Mouse (Mus musculus) CH12.LX (cell line): Measurements from ENCODE around the gene Stx16. TPM values are rescaled to one million over a fixed set of nuclear protein-coding genes. Genes with fewer than 3 reads are reported as not detected.

Experiments used
- DNase-seq: peaks from one replicate; pipeline ENCODE4 v3.0.0-alpha.2; 2013; ENCODE audit errors: extremely low read depth
- H3K27ac ChIP-seq: 2 replicates; pipeline ENCODE4 v1.5.1; 2012; ENCODE audit warnings: low read depth, mild to moderate bottlenecking, control low read depth, moderate library complexity; ENCODE audit not compliant: insufficient read depth
- H3K27me3 ChIP-seq: replicated peaks from 2 replicates; pipeline ENCODE3; 2012; ENCODE audit warnings: inconsistent platforms
- H3K36me3 ChIP-seq, 2 experiments: replicated peaks in 1 of 2; 2 replicates each; pipeline versions ENCODE3 to v1.6.1; 2012; ENCODE audit warnings: inconsistent platforms in 1 of 2, low read length in 1 of 2, mild to moderate bottlenecking in 1 of 2, mixed read lengths in 1 of 2, moderate library complexity in 1 of 2; ENCODE audit not compliant: control insufficient read depth in 1 of 2, insufficient read depth in 1 of 2
- H3K4me1 ChIP-seq, 2 experiments: 2 replicates each; pipeline ENCODE4 v1.6.1; 2012; ENCODE audit warnings: inconsistent platforms in 1 of 2, moderate library complexity in 1 of 2; ENCODE audit not compliant: insufficient read depth in 2 of 2, control insufficient read depth in 1 of 2
- H3K4me2 ChIP-seq: 2 replicates; pipeline ENCODE4 v1.6.1; 2012; ENCODE audit warnings: low read depth, mild to moderate bottlenecking, control low read depth; ENCODE audit not compliant: poor library complexity, insufficient read depth, severe bottlenecking
- H3K4me3 ChIP-seq, 3 experiments: fragments of 150-350 bp in 1 of 3; sonication (generic) in 1 of 3; replicated peaks in 1 of 3; 2 replicates each; pipeline versions ENCODE3 to v1.5.1; 2011 to 2012; ENCODE audit warnings: low read depth in 2 of 3, low read length in 2 of 3, mild to moderate bottlenecking in 2 of 3, moderate library complexity in 2 of 3, control low read depth in 1 of 3, improper control_type of control experiment in 1 of 3, inconsistent platforms in 1 of 3, mixed read lengths in 1 of 3; ENCODE audit not compliant: poor library complexity in 1 of 3
- H3K79me2 ChIP-seq: replicated peaks from 2 replicates; pipeline ENCODE4 v1.6.1; 2012; ENCODE audit warnings: mild to moderate bottlenecking, moderate library complexity; ENCODE audit not compliant: control insufficient read depth, poor library complexity, insufficient read depth, severe bottlenecking; ENCODE audit errors: extremely low read depth
- H3K9ac ChIP-seq: 2 replicates; pipeline ENCODE4 v1.6.1; 2012; ENCODE audit warnings: low read depth, mild to moderate bottlenecking, control low read depth, moderate library complexity; ENCODE audit not compliant: insufficient read depth
- H3K9me3 ChIP-seq: replicated peaks from 2 replicates; pipeline ENCODE3; 2012; ENCODE audit warnings: low read length, inconsistent platforms, mixed read lengths
- BHLHE40 ChIP-seq: IDR thresholded peaks from 2 replicates; pipeline ENCODE4 v1.6.1; 2011; ENCODE audit warnings: mild to moderate bottlenecking, low read depth, low read length, improper control_type of control experiment
- CHD1 ChIP-seq: IDR thresholded peaks from 2 replicates; pipeline ENCODE4 v1.6.1; 2012; ENCODE audit warnings: low read depth, low read length, improper control_type of control experiment, inconsistent platforms
- CHD2 ChIP-seq: IDR thresholded peaks from 2 replicates; pipeline ENCODE4 v1.6.1; 2011; ENCODE audit warnings: low read length, improper control_type of control experiment
- CTCF ChIP-seq, 2 experiments: IDR thresholded peaks in 1 of 2; conservative IDR thresholded peaks in 1 of 2; 2 replicates each; pipeline ENCODE4 v1.5.1; 2011 to 2012; ENCODE audit warnings: low read depth in 2 of 2, low read length in 2 of 2, improper control_type of control experiment in 1 of 2, inconsistent platforms in 1 of 2, mild to moderate bottlenecking in 1 of 2, moderate library complexity in 1 of 2
- E2F4 ChIP-seq: IDR thresholded peaks from 2 replicates; pipeline ENCODE4 v1.6.1; 2011; ENCODE audit warnings: low read depth, low read length, improper control_type of control experiment; ENCODE audit not compliant: insufficient replicate concordance
- ELF1 ChIP-seq: IDR thresholded peaks from 2 replicates; pipeline ENCODE4 v1.6.1; 2014; ENCODE audit warnings: low read depth, mild to moderate bottlenecking, inconsistent platforms, low read length, improper control_type of control experiment
- EP300 ChIP-seq: IDR thresholded peaks from 2 replicates; pipeline ENCODE4 v1.6.1; 2011; ENCODE audit warnings: low read length, improper control_type of control experiment
- ETS1 ChIP-seq: conservative IDR thresholded peaks from 2 replicates; pipeline ENCODE4 v1.6.1; 2012; ENCODE audit warnings: low read depth, mild to moderate bottlenecking, inconsistent platforms, low read length, improper control_type of control experiment, moderate library complexity
- GABPA ChIP-seq: IDR thresholded peaks from 2 replicates; pipeline ENCODE4 v1.6.1; 2012; ENCODE audit warnings: low read depth, low read length, improper control_type of control experiment, inconsistent platforms; ENCODE audit not compliant: insufficient replicate concordance
- HCFC1 ChIP-seq: IDR thresholded peaks from 2 replicates; pipeline ENCODE4 v1.6.1; 2012; ENCODE audit warnings: low read depth, mild to moderate bottlenecking, inconsistent platforms, low read length, improper control_type of control experiment
- IRF4 ChIP-seq: IDR thresholded peaks from 2 replicates; pipeline ENCODE4 v1.6.1; 2014; ENCODE audit warnings: low read depth, mild to moderate bottlenecking, inconsistent platforms, low read length, improper control_type of control experiment
- JUN ChIP-seq: IDR thresholded peaks from 2 replicates; pipeline ENCODE4 v1.6.1; 2011; ENCODE audit warnings: low read depth, mild to moderate bottlenecking, low read length, improper control_type of control experiment, moderate library complexity; ENCODE audit not compliant: insufficient read depth
- JUND ChIP-seq: conservative IDR thresholded peaks from 2 replicates; pipeline ENCODE4 v1.6.1; 2011; ENCODE audit warnings: low read depth, low read length, improper control_type of control experiment
- KAT2A ChIP-seq: IDR thresholded peaks from 2 replicates; pipeline ENCODE4 v1.6.1; 2012; ENCODE audit warnings: low read length, improper control_type of control experiment, inconsistent platforms; ENCODE audit not compliant: insufficient replicate concordance
- MAFK ChIP-seq: IDR thresholded peaks from 2 replicates; pipeline ENCODE4 v1.6.1; 2011; ENCODE audit warnings: low read length, improper control_type of control experiment; ENCODE audit not compliant: insufficient replicate concordance
- MAX ChIP-seq: IDR thresholded peaks from 2 replicates; pipeline ENCODE4 v1.6.1; 2011; ENCODE audit warnings: low read length, improper control_type of control experiment
- MAZ ChIP-seq: IDR thresholded peaks from 2 replicates; pipeline ENCODE4 v1.6.1; 2012; ENCODE audit warnings: low read depth, mild to moderate bottlenecking, inconsistent platforms, low read length, improper control_type of control experiment, moderate library complexity
- MEF2A ChIP-seq: IDR thresholded peaks from 2 replicates; pipeline ENCODE4 v1.6.1; 2014; ENCODE audit warnings: low read depth, mild to moderate bottlenecking, inconsistent platforms, low read length, improper control_type of control experiment, borderline replicate concordance
- MXI1 ChIP-seq: IDR thresholded peaks from 2 replicates; pipeline ENCODE4 v1.6.1; 2011; ENCODE audit warnings: mild to moderate bottlenecking, low read depth, low read length, improper control_type of control experiment
- MYC ChIP-seq: IDR thresholded peaks from 2 replicates; pipeline ENCODE4 v1.6.1; 2011; ENCODE audit warnings: low read depth, mild to moderate bottlenecking, improper control_type of control experiment, low read length
- NELFE ChIP-seq: IDR thresholded peaks from 2 replicates; pipeline ENCODE4 v1.6.1; 2011; ENCODE audit warnings: low read depth, low read length, improper control_type of control experiment
- NRF1 ChIP-seq: IDR thresholded peaks from 2 replicates; pipeline ENCODE4 v1.6.1; 2014; ENCODE audit warnings: low read depth, mild to moderate bottlenecking, inconsistent platforms, low read length, improper control_type of control experiment, moderate library complexity
- PAX5 ChIP-seq: IDR thresholded peaks from 2 replicates; pipeline ENCODE4 v1.6.1; 2012; ENCODE audit warnings: low read length, inconsistent platforms, mixed read lengths
- POLR2A ChIP-seq: IDR thresholded peaks from 2 replicates; pipeline ENCODE4 v1.6.1; 2011; ENCODE audit warnings: low read depth, mild to moderate bottlenecking, improper control_type of control experiment, low read length
- POLR2AphosphoS2 ChIP-seq: IDR thresholded peaks from 2 replicates; pipeline ENCODE4 v1.6.1; 2011; ENCODE audit warnings: low read depth, low read length, improper control_type of control experiment
- RAD21 ChIP-seq: IDR thresholded peaks from 2 replicates; pipeline ENCODE4 v1.6.1; 2011; ENCODE audit warnings: low read depth, mild to moderate bottlenecking, low read length, improper control_type of control experiment, moderate library complexity
- RCOR1 ChIP-seq: conservative IDR thresholded peaks from 2 replicates; pipeline ENCODE4 v1.6.1; 2012; ENCODE audit warnings: low read depth, mild to moderate bottlenecking, inconsistent platforms, low read length, improper control_type of control experiment
- SIN3A ChIP-seq: IDR thresholded peaks from 2 replicates; pipeline ENCODE4 v1.6.1; 2012; ENCODE audit warnings: low read length, improper control_type of control experiment, inconsistent platforms
- SMC3 ChIP-seq: IDR thresholded peaks from 2 replicates; pipeline ENCODE4 v1.6.1; 2011; ENCODE audit warnings: low read depth, low read length, improper control_type of control experiment
- TBP ChIP-seq: conservative IDR thresholded peaks from 2 replicates; pipeline ENCODE4 v1.6.1; 2011; ENCODE audit warnings: low read depth, low read length, improper control_type of control experiment
- TCF12 ChIP-seq: IDR thresholded peaks from 2 replicates; pipeline ENCODE4 v1.6.1; 2014; ENCODE audit warnings: low read depth, mild to moderate bottlenecking, inconsistent platforms, low read length, improper control_type of control experiment
- UBTF ChIP-seq: IDR thresholded peaks from 2 replicates; pipeline ENCODE4 v1.6.1; 2012; ENCODE audit warnings: low read depth, mild to moderate bottlenecking, inconsistent platforms, low read length, improper control_type of control experiment, moderate library complexity
- USF1 ChIP-seq: IDR thresholded peaks from 2 replicates; pipeline ENCODE4 v1.6.1; 2014; ENCODE audit warnings: low read depth, mild to moderate bottlenecking, inconsistent platforms, low read length, improper control_type of control experiment
- USF2 ChIP-seq: conservative IDR thresholded peaks from 2 replicates; pipeline ENCODE4 v1.6.1; 2011; ENCODE audit warnings: low read depth, low read length, improper control_type of control experiment
- ZC3H11A ChIP-seq: IDR thresholded peaks from 2 replicates; pipeline ENCODE4 v1.6.1; 2012; ENCODE audit warnings: low read depth, mild to moderate bottlenecking, inconsistent platforms, low read length, improper control_type of control experiment
- ZKSCAN1 ChIP-seq: IDR thresholded peaks from 2 replicates; pipeline ENCODE4 v1.6.1; 2012; ENCODE audit warnings: low read depth, inconsistent platforms, low read length, improper control_type of control experiment, borderline replicate concordance
- ZMIZ1 ChIP-seq: IDR thresholded peaks from 2 replicates; pipeline ENCODE4 v1.6.1; 2012; ENCODE audit warnings: low read depth, mild to moderate bottlenecking, inconsistent platforms, low read length, improper control_type of control experiment
- ZNF384 ChIP-seq: IDR thresholded peaks from 2 replicates; pipeline ENCODE4 v1.6.1; 2012; ENCODE audit warnings: low read depth, low read length, improper control_type of control experiment, inconsistent platforms
- dilution Hi-C: fragments of 300-500 bp; cut with MboI; formaldehyde crosslinking; loops from 2 replicates; pipeline ENCODE4 v1.14.3; 2020; ENCODE audit warnings: low sequenced_read_pairs; ENCODE audit not compliant: extremely low pct_unique_long_range_greater_than_20kb, extremely low pct_ligation_motif_present
- in situ Hi-C: fragments of 300-500 bp; cut with MboI; formaldehyde crosslinking; loops from 3 replicates; pipeline ENCODE4 v1.14.3; 2019; ENCODE audit warnings: low sequenced_read_pairs, low pct_ligation_motif_present, low pct_unique_long_range_greater_than_20kb, mixed read lengths
- polyA plus RNA-seq: library from polyadenylated mRNA; unstranded; fragments of >175 nt; gene quantifications from 2 replicates; pipeline ENCODE4 v1.2.1, GENCODE M21; 2012; ENCODE audit warnings: low read depth; ENCODE audit not compliant: insufficient read length
- total RNA-seq, 2 experiments: library from RNA; depleted of rRNA; stranded (reverse); fragments of 300-350 nt in 1 of 2; fragments of >200 nt in 1 of 2; gene quantifications; 2 replicates each; pipeline ENCODE4 v1.2.3; 2012 to 2014

Stx16 gene
- total RNA-seq (2012; rRNA removed) (17.2 and 22.5 TPM in 2 replicates), total RNA-seq (2014; rRNA removed) (18.8 and 21.0 TPM in 2 replicates), polyA plus RNA-seq (33.2 and 40.7 TPM in 2 replicates)

DNA sequence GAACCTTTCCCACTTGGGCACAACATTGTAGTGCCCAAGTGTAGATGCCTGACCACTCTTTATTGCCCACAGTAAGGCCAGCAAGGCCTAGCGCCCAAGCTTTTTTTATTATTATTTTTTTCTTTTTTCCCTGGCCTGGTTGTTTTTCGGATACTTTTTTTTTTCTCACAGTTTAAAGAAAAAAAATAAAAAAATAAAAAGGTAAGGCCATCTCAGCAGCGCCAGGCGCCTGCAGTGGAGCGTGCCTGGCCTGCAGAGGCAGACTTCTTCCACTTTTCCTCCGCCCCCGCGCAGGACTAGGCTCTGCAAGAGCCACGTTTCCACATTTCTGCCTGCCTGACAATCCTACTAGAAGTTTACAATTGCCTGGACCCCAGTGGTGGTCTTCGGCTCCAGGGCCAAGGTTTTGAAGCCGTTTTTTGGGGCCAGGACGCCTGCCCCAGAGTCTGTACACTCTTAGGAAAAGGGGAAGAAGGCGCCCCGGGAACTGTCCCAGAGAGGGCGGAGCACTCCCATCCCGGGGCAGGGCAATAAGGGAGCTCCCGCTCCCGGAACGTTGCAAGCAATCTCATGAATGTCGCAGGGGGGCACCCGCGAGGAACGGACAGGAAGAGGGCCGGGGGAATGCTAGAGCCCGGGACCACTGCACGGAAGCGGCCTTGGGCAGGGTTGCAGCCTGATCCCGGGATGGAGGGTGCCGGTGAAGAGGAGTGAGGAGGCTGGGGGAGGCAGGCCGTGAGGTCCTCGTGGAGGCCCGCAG lies at the start of gene Stx16:
Gene Stx16 (plus strand): TSS at position 636 of the 760 bp plus-strand sequence.
- peak within 1 kb of the TSS; percentile 88 to 98 (median 91) for H3K4me3 ChIP-seq
- DNase-seq = peak; percentile 83
- H3K27ac ChIP-seq = peak within 1 kb of the TSS; percentile 80
- peaks cover 2 to 8% of the 10 kb centered on the region in 2 experiments; a peak in 2 of 4 replicates for H3K4me1 ChIP-seq
- peak within 1 kb of the TSS; percentile 80 for H3K9ac ChIP-seq
- peaks cover 0 to 5% of the 10 kb centered on the region in 2 experiments for H3K36me3 ChIP-seq
- TF ChIP-seq ELF1 = peak; percentile 85
- TF ChIP-seq POLR2A = peak; percentile 72; the same call in 1 of the 2 replicates
- no peak for TF ChIP-seq USF1
- TF ChIP-seq KAT2A = peak; percentile 94
- TF ChIP-seq TBP = peak; percentile 49; the same call in 1 of the 2 replicates
- no peak for TF ChIP-seq ZC3H11A
- peak; percentile 90 for TF ChIP-seq TCF12
- TF ChIP-seq SIN3A = peak; percentile 98
- no peak for TF ChIP-seq PAX5
- TF ChIP-seq UBTF = 0 out of 2 replicates have a peak, but pooled peaks have one; percentile 59
- no peak for TF ChIP-seq ZKSCAN1
- no peak for TF ChIP-seq CHD1
- no peak; the same call in 1 of the 2 replicates for TF ChIP-seq NRF1
- peak; percentile 88 for TF ChIP-seq MAZ
- TF ChIP-seq CHD2 = peak; percentile 80
- TF ChIP-seq ZMIZ1 = 0 out of 2 replicates have a peak, but pooled peaks have one; percentile 40
- no peak; the same call in 1 of the 2 replicates for TF ChIP-seq SMC3
- no peak for TF ChIP-seq JUN
- TF ChIP-seq POLR2AphosphoS2 = 0 out of 2 replicates have a peak, but pooled peaks have one; percentile 49
- TF ChIP-seq CTCF (conservative IDR thresholded peaks at IDR 0.05 in 1 of 2, IDR thresholded peaks at IDR 0.05 in 1 of 2; ENCODE audit: low read depth in 2 of 2, low read length in 2 of 2) = peak in 1 of 2 experiments; percentile 23; a peak in 2 of 4 replicates
- TF ChIP-seq USF2 = no peak
- TF ChIP-seq HCFC1 = peak; percentile 99
- peak; percentile 23; the same call in 1 of the 2 replicates for TF ChIP-seq BHLHE40
- no peak; the same call in 1 of the 2 replicates for TF ChIP-seq EP300
- peak; percentile 90 for TF ChIP-seq RCOR1
- peak; percentile 60 for TF ChIP-seq ZNF384
- no peak for TF ChIP-seq MYC
- TF ChIP-seq MEF2A = peak; percentile 78
- peak; percentile 5 for TF ChIP-seq RAD21
- no peak for TF ChIP-seq MAFK
- TF ChIP-seq IRF4 = peak; percentile 90
- peak; percentile 76 for TF ChIP-seq MAX
- peak; percentile 60; the same call in 1 of the 2 replicates for TF ChIP-seq NELFE
- TF ChIP-seq MXI1 = peak; percentile 95
- TF ChIP-seq GABPA = peak; percentile 52; the same call in 1 of the 2 replicates
- TF ChIP-seq ETS1 = peak; percentile 38
- TF ChIP-seq E2F4 = no peak
- TF ChIP-seq JUND = no peak
- TF ChIP-seq, all 38 proteins: peak for 24
- peak within 1 kb of the TSS; percentile 96 for H3K4me2 ChIP-seq
- no peaks in the 10 kb centered on the region for H3K9me3 ChIP-seq
- dilution Hi-C loops (no loop called here), in situ Hi-C loops (no loop called here)
- H3K27me3 ChIP-seq = peaks cover 41% of the 10 kb centered on the region
- peaks cover 21% of the 10 kb centered on the region for H3K79me2 ChIP-seq
